In the genomic region with DNA sequence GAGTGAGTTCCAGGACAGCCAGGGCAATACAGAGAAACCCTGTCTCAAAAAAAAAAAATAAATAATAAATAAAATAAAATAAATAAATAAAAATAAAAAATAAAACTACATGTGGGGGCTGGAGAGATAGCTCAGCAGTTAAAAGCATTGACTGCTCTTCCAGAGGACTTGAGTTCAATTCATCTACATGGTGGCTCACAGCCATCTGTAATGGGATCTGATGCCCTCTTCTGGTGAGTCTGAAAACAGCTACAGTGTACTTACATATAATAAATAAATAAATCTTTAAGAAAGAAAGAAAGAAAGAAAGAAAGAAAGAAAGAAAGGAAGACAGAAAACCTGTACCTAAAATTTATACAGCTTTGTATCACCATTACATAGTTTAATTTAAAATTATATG, we compare ENCODE assay signal across 8 mouse cellular contexts. TPM values are rescaled to one million over a fixed set of nuclear protein-coding genes. Genes with fewer than 3 reads are reported as not detected.
DNase-seq lines count a peak whose midpoint lies in the region; ATAC-seq and TF ChIP-seq lines count a peak whose summit lies in the region.
"Not testable (repeated sequence)": the region's sequence is repeated elsewhere in the genome, so short reads cannot be mapped to it uniquely, and the experiment has no call there.

No protein-coding gene starts in this region.

- not testable (repeated sequence) for H3K4me2 ChIP-seq in forebrain, postnatal 0 days (ENCODE audit: low read depth); hindbrain, postnatal 0 days (ENCODE audit: low read depth, low read length); liver, postnatal 0 days (ENCODE audit: low read depth, low read length); midbrain, postnatal 0 days (ENCODE audit: low read depth, low read length, poor library complexity, severe bottlenecking)

- H3K27ac ChIP-seq in forebrain, postnatal 0 days (ENCODE audit: low read depth, low read length); hindbrain, postnatal 0 days; liver, postnatal 0 days (ENCODE audit: low read depth); midbrain, postnatal 0 days (ENCODE audit: low read depth, low read length): not testable (repeated sequence)

- H3K9ac ChIP-seq in forebrain, postnatal 0 days; hindbrain, postnatal 0 days (replicated peaks; ENCODE audit: low read length); liver, postnatal 0 days (replicated peaks); midbrain, postnatal 0 days (replicated peaks; ENCODE audit: low read length, poor library complexity, severe bottlenecking): not testable (repeated sequence)

- H3K27me3 ChIP-seq in forebrain, postnatal 0 days (ENCODE audit: insufficient read depth, low read length); hindbrain, postnatal 0 days (ENCODE audit: insufficient read depth, low read length); liver, postnatal 0 days (ENCODE audit: insufficient read depth, low read length); midbrain, postnatal 0 days (ENCODE audit: insufficient read depth, low read length): not testable (repeated sequence)

- peak; percentile 42 for TF ChIP-seq CTCF in forebrain, postnatal 0 days (IDR thresholded peaks at IDR 0.05; ENCODE audit: low read depth)
- peak; percentile 44 for TF ChIP-seq CTCF in hindbrain, postnatal 0 days (IDR thresholded peaks at IDR 0.05; ENCODE audit: low read depth)
- TF ChIP-seq CTCF in liver, postnatal 0 days (IDR thresholded peaks at IDR 0.05; ENCODE audit: low read depth), result peak; percentile 48
- peak; percentile 51 for TF ChIP-seq CTCF in midbrain, postnatal 0 days (IDR thresholded peaks at IDR 0.05)

- peaks cover 14% of the 10 kb centered on the region; the same call in 1 of the 2 replicates for H3K4me1 ChIP-seq in forebrain, postnatal 0 days (ENCODE audit: insufficient read depth)
- not testable (repeated sequence) for H3K4me1 ChIP-seq in hindbrain, postnatal 0 days (ENCODE audit: insufficient read depth, low read length)
- H3K4me1 ChIP-seq in liver, postnatal 0 days (ENCODE audit: insufficient read depth), result peaks cover 14% of the 10 kb centered on the region
- peaks cover 13% of the 10 kb centered on the region for H3K4me1 ChIP-seq in midbrain, postnatal 0 days (ENCODE audit: insufficient read depth, low read length)

- not testable (repeated sequence) for H3K9me3 ChIP-seq in forebrain, postnatal 0 days (ENCODE audit: low read length); hindbrain, postnatal 0 days (ENCODE audit: low read length); liver, postnatal 0 days (ENCODE audit: low read length); midbrain, postnatal 0 days (ENCODE audit: low read length)

- H3K4me3 ChIP-seq in forebrain, postnatal 0 days (ENCODE audit: low read depth, low read length); hindbrain, postnatal 0 days (ENCODE audit: low read length); liver, postnatal 0 days (ENCODE audit: low read depth, low read length); midbrain, postnatal 0 days (ENCODE audit: low read depth, low read length): not testable (repeated sequence)

- peaks cover 35% of the 10 kb centered on the region for H3K36me3 ChIP-seq in forebrain, postnatal 0 days (ENCODE audit: insufficient read depth)
- H3K36me3 ChIP-seq in hindbrain, postnatal 0 days (ENCODE audit: insufficient read depth, low read length), result peaks cover 19% of the 10 kb centered on the region; the same call in 1 of the 2 replicates
- peaks cover 18% of the 10 kb centered on the region for H3K36me3 ChIP-seq in liver, postnatal 0 days (replicated peaks; ENCODE audit: insufficient read depth, low read length)
- peaks cover 17% of the 10 kb centered on the region for H3K36me3 ChIP-seq in midbrain, postnatal 0 days (ENCODE audit: insufficient read depth, low read length)

- TF ChIP-seq EP300 in liver, postnatal 0 days (IDR thresholded peaks at IDR 0.05; ENCODE audit: low read depth), result not testable (repeated sequence)

- not testable (repeated sequence) for ATAC-seq in forebrain, postnatal 0 days; hindbrain, postnatal 0 days; liver, postnatal 0 days; midbrain, postnatal 0 days (ENCODE audit: low FRiP score)

- peak; percentile 24 for DNase-seq in CD4-positive helper T cell, adult 2 months (ENCODE audit: low read depth, low spot score)
- peak; percentile 46 for DNase-seq in brain, adult 2 months (ENCODE audit: low read depth, low spot score)
- DNase-seq in forebrain, postnatal 0 days; hindbrain, postnatal 0 days (ENCODE audit: low spot score); liver, postnatal 0 days; midbrain, postnatal 0 days (ENCODE audit: low spot score): not testable (repeated sequence)
- DNase-seq in kidney, postnatal 14 days, result peak; percentile 37
- peak; percentile 37 for DNase-seq in thymus, postnatal 25 days

RNA-seq across cellular contexts. Expression of a gene that starts 4.1 kb away (rescaled TPM):
- total RNA-seq in forebrain, postnatal 0 days (2014; rRNA removed), result 33.8 and 34.0 TPM in 2 replicates
- polyA plus RNA-seq in forebrain, postnatal 0 days (2015; fragmentation: Nextera tagmentation; extraction: Ambion mirVana), result 44.5 and 45.8 TPM in 2 replicates
- 18.9 and 26.4 TPM in 2 replicates for total RNA-seq in hindbrain, postnatal 0 days (2014; rRNA removed)
- polyA plus RNA-seq in hindbrain, postnatal 0 days (2015; fragmentation: Nextera tagmentation; extraction: Ambion mirVana), result 35.9 and 39.2 TPM in 2 replicates
- polyA plus RNA-seq in liver, postnatal 0 days (2015; fragmentation: Nextera tagmentation; extraction: Ambion mirVana), result 15.3 and 16.2 TPM in 2 replicates
- total RNA-seq in midbrain, postnatal 0 days (2014; rRNA removed), result 13.2 and 24.6 TPM in 2 replicates
- 35.5 and 35.9 TPM in 2 replicates for polyA plus RNA-seq in midbrain, postnatal 0 days (2015; fragmentation: Nextera tagmentation; extraction: Ambion mirVana)

RNA-seq across cellular contexts. Expression of a gene that starts 53.5 kb away (rescaled TPM):
- total RNA-seq in forebrain, postnatal 0 days (2014; rRNA removed), result 27.4 and 31.4 TPM in 2 replicates
- 12.3 and 19.3 TPM in 2 replicates for polyA plus RNA-seq in forebrain, postnatal 0 days (2015; fragmentation: Nextera tagmentation; extraction: Ambion mirVana)
- total RNA-seq in hindbrain, postnatal 0 days (2014; rRNA removed), result 20.2 and 25.5 TPM in 2 replicates
- polyA plus RNA-seq in hindbrain, postnatal 0 days (2015; fragmentation: Nextera tagmentation; extraction: Ambion mirVana), result 18.5 and 22.4 TPM in 2 replicates
- polyA plus RNA-seq in liver, postnatal 0 days (2015; fragmentation: Nextera tagmentation; extraction: Ambion mirVana), result 6.6 and 8.3 TPM in 2 replicates
- 25.1 and 27.6 TPM in 2 replicates for total RNA-seq in midbrain, postnatal 0 days (2014; rRNA removed)
- 16.3 and 18.9 TPM in 2 replicates for polyA plus RNA-seq in midbrain, postnatal 0 days (2015; fragmentation: Nextera tagmentation; extraction: Ambion mirVana)

RNA-seq across cellular contexts. Expression of a gene that starts 53.6 kb away (rescaled TPM):
- total RNA-seq in forebrain, postnatal 0 days (2014; rRNA removed), result 48.9 and 56.1 TPM in 2 replicates
- 58.7 and 58.9 TPM in 2 replicates for polyA plus RNA-seq in forebrain, postnatal 0 days (2015; fragmentation: Nextera tagmentation; extraction: Ambion mirVana)
- 34.8 and 35.3 TPM in 2 replicates for total RNA-seq in hindbrain, postnatal 0 days (2014; rRNA removed)
- 44.7 and 46.2 TPM in 2 replicates for polyA plus RNA-seq in hindbrain, postnatal 0 days (2015; fragmentation: Nextera tagmentation; extraction: Ambion mirVana)
- 18.2 and 19.6 TPM in 2 replicates for polyA plus RNA-seq in liver, postnatal 0 days (2015; fragmentation: Nextera tagmentation; extraction: Ambion mirVana)
- total RNA-seq in midbrain, postnatal 0 days (2014; rRNA removed), result 33.4 and 41.8 TPM in 2 replicates
- polyA plus RNA-seq in midbrain, postnatal 0 days (2015; fragmentation: Nextera tagmentation; extraction: Ambion mirVana), result 45.1 and 45.9 TPM in 2 replicates
